Mouse (Mus musculus) frontal cortex, adult 2 months (tissue): ENCODE results near the gene 2310022A10Rik. TPM values are rescaled to one million over a fixed set of nuclear protein-coding genes. Genes with fewer than 3 reads are reported as not detected.

Experiments
- DNase-seq, 2 experiments: peaks; one replicate each; pipeline ENCODE4 v3.0.0; 2022; ENCODE audit warnings: low spot score in 1 of 2; ENCODE audit errors: extremely low spot score in 1 of 2
- polyA plus RNA-seq: library from polyadenylated mRNA; depleted of rRNA; stranded (reverse); fragments of >200 nt; gene quantifications from 2 replicates; pipeline ENCODE4 v1.2.3, GENCODE M21; 2012

The 2310022A10Rik gene
- polyA plus RNA-seq, 1 experiment: 32.3 TPM

GRCm38 (mm10) chr7:27540521-27540920, 12.5 kb upstream of the 2310022A10Rik start:
- DNase-seq: no peak

- no peak for DNase-seq
These were observed 12.1 kb upstream of the 2310022A10Rik start for GRCm38 (mm10) chr7:27540935-27541334.

- peak; percentile 93 to 94 for DNase-seq
These were observed 11.6 kb upstream of the 2310022A10Rik start for GRCm38 (mm10) chr7:27541431-27541830.

- DNase-seq: no peak
These were observed 11.1 kb upstream of the 2310022A10Rik start for GRCm38 (mm10) chr7:27541922-27542321.

- peak; percentile 86 to 92 for DNase-seq
These were observed 10.5 kb upstream of the 2310022A10Rik start for GRCm38 (mm10) chr7:27542392-27543033.

GRCm38 (mm10) chr7:27543065-27543464, 10.0 kb upstream of the 2310022A10Rik start:
- no peak for DNase-seq

GRCm38 (mm10) chr7:27543851-27544250, 9.2 kb upstream of the 2310022A10Rik start:
- DNase-seq: no peak

- no peak for DNase-seq
These were observed 8.2 kb upstream of the 2310022A10Rik start for GRCm38 (mm10) chr7:27544675-27545370.

GRCm38 (mm10) chr7:27549597-27549996, 3.4 kb upstream of the 2310022A10Rik start:
- DNase-seq: no peak

- DNase-seq: no peak
These were observed 963 bp upstream of the 2310022A10Rik start for GRCm38 (mm10) chr7:27552070-27552469.

GRCm38 (mm10) chr7:27560291-27560887, 7.4 kb downstream of the 2310022A10Rik start:
- DNase-seq: no peak

- DNase-seq: no peak
These were observed 7.9 kb downstream of the 2310022A10Rik start for GRCm38 (mm10) chr7:27560978-27561377.

- no peak for DNase-seq
These were observed 16.7 kb downstream of the 2310022A10Rik start for GRCm38 (mm10) chr7:27569580-27570224.

GRCm38 (mm10) chr7:27572133-27572532, 19.1 kb downstream of the 2310022A10Rik start:
- DNase-seq: no peak

- DNase-seq: no peak
These were observed 21.3 kb downstream of the 2310022A10Rik start for GRCm38 (mm10) chr7:27574124-27574880.

GRCm38 (mm10) chr7:27576914-27577313, 23.9 kb downstream of the 2310022A10Rik start:
- peak in 1 of 2 experiments; percentile 52 for DNase-seq

- no peak for DNase-seq
These were observed 24.6 kb downstream of the 2310022A10Rik start for GRCm38 (mm10) chr7:27577589-27577988.

GRCm38 (mm10) chr7:27578465-27578864, 25.4 kb downstream of the 2310022A10Rik start:
- no peak for DNase-seq

- no peak for DNase-seq
These were observed 27.5 kb downstream of the 2310022A10Rik start for GRCm38 (mm10) chr7:27580380-27581174.

- DNase-seq: no peak
These were observed 33.8 kb downstream of the 2310022A10Rik start for GRCm38 (mm10) chr7:27586861-27587260.
